Mouse (Mus musculus): ENCODE measurements around the gene Tom1l2.

DNA sequence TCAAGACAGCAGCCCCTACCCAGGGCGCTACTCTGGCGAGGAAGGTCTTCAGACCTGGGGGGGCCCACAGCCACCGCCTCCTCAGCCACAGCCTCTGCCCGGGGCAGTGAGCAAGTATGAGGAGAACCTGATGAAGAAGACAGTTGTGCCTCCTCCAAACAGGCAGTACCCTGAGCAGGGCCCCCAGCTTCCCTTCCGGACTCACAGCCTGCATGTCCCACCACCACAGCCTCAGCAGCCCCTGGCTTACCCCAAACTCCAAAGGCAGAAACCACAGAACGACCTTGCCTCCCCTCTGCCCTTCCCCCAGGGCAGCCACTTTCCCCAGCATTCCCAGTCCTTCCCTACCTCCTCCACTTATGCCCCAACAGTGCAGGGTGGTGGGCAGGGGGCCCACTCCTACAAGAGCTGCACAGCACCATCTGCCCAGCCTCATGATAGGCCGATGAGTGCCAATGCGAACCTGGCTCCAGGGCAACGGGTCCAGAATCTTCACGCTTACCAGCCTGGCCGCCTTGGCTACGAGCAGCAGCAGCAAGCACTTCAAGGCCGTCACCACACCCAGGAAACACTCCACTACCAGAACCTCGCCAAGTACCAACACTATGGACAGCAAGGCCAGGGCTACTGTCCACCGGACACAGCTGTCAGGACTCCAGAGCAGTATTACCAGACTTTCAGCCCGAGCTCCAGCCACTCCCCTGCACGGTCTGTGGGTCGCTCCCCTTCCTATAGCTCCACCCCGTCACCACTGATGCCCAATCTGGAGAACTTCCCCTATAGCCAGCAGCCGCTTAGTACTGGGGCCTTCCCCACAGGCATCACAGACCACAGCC, 167.1 kb downstream of the Tom1l2 start:
- no peak for TF ChIP-seq POLR2A (IDR thresholded peaks at IDR 0.05; ENCODE audit: extremely low read depth, insufficient read depth, low read length)
- no peak for TF ChIP-seq CTCF (IDR thresholded peaks at IDR 0.05; ENCODE audit: low read depth, low read length)
